Mouse (Mus musculus): ENCODE measurements around the gene Zswim1.
A peak's percentile ranks its signal among the peaks of the same experiment; 100 is the strongest.
"Not testable (repeated sequence)": the region's sequence is repeated elsewhere in the genome, so short reads cannot be mapped to it uniquely, and the experiment has no call there.

Zswim1 gene

DNA sequence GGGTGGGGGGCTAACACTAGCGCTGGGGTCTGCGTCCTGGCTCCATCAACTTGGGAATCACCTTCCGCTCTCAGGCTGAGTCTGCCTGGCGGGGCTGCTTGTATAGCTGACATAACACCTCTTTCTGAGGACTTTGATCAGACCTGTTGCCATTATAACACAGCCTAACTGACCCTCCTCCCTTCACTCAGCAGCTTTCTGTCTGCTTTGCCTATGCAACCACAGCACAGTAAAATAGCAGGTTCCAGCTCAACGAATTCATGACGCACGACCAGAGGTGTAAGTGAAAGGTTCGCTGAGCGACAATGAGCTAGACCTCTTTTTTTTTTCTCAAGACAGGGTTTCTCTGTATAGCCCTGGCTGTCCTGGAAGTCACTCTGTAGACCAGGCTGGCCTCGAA, 8.5 kb downstream of the Zswim1 start:
- DNase-seq, result no peak

- peak; percentile 21 for DNase-seq
Observed at GRCm38 (mm10) chr2:164832032-164832747, 9.7 kb downstream of the Zswim1 start.

GRCm38 (mm10) chr2:164832748-164833301, 10.3 kb downstream of the Zswim1 start, which contains the start of gene Ctsa:
TSS of gene Ctsa (plus strand) at chr2:164832873.
- DNase-seq, result peak; percentile 78

- DNase-seq, result peak; percentile 90
Observed at GRCm38 (mm10) chr2:164833314-164833959, 11.0 kb downstream of the Zswim1 start, which contains the start of gene Neurl2. TSS of gene Neurl2 (minus strand) at chr2:164833456.

GRCm38 (mm10) chr2:164834531-164834930, 12.0 kb downstream of the Zswim1 start:
- DNase-seq, result no peak

- DNase-seq, result no peak
Observed at GRCm38 (mm10) chr2:164835164-164835563, 12.7 kb downstream of the Zswim1 start.

DNA sequence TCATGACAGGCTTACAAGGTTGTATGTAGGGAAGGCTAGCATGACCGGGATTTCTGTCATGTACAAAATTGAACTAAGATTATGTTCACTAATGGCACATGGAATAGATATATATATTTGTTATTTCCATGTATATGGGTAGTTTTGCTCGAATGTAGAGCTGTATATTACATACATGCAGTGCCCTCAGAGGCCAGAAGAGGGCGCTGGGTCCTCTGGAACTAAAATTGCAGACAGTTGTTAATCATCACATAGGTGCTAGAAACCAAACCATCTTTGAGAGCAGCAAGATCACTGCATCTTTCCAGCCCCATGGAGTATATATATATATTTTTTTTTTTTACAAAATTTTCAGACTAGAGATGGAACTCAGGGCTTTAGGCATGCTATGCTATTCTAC, 23.3 kb downstream of the Zswim1 start:
- DNase-seq, result no peak

- DNase-seq, result no peak
Observed at GRCm38 (mm10) chr2:164850061-164850460, 27.6 kb downstream of the Zswim1 start.

DNA sequence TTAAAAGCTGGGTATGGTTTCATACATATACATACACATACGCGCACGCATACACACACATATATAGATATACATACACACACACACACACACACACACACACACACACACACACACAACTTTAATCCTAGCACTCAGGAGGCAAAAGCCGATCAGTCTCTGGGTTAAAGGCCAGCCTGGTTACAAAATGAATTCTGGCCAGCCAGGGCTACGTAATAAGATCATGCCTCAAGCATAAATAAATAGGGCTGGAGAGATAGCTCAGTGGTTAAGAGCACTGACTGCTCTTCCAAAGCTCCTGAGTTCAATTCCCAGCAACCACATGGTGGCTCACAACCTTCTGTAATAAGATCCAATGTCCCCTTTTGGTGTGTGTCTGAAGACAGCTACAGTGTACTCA, 33.1 kb downstream of the Zswim1 start:
- DNase-seq, result not testable (repeated sequence)

- no peak for DNase-seq
Observed at GRCm38 (mm10) chr2:164856309-164857100, 34.0 kb downstream of the Zswim1 start.

DNA sequence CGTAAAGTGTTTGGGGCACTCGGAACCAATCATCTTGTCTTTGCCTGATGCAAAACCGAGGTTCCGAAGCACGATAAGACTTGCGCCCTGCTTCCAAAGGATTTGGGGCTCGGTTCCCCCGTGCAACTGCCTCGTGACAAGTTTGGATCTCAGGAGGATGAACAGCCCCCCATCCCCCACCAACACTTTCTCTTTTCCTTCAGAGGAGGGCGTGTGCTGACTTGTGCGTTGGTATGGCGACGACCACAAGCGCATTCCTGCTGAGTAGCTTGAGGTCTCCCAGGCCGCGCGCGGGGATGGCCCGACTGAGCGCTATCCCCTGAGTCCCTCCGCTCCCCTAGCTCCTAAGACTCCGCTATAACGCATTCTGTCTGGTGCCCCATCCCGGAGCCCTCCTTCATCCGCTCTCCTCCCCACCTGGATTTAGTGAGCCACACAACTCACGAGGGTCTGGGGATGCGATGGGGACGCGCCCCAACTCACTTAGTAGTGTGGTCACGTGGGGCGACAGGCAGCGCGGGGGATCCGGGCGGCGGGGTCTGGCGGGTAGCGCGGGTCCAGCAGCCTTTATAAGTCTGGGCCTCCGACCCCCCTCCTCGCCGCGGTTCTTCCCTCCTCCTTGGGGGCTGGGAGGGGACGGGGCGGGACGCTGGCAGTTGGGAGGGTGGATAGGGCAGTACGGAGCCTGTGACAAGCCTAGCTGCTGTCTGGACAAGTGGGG, 34.8 kb downstream of the Zswim1 start, which contains the start of gene Pltp:
Gene Pltp, minus strand, starts transcription at position 611 of the 721 bp plus-strand sequence.
- peak; percentile 34 for DNase-seq

DNA sequence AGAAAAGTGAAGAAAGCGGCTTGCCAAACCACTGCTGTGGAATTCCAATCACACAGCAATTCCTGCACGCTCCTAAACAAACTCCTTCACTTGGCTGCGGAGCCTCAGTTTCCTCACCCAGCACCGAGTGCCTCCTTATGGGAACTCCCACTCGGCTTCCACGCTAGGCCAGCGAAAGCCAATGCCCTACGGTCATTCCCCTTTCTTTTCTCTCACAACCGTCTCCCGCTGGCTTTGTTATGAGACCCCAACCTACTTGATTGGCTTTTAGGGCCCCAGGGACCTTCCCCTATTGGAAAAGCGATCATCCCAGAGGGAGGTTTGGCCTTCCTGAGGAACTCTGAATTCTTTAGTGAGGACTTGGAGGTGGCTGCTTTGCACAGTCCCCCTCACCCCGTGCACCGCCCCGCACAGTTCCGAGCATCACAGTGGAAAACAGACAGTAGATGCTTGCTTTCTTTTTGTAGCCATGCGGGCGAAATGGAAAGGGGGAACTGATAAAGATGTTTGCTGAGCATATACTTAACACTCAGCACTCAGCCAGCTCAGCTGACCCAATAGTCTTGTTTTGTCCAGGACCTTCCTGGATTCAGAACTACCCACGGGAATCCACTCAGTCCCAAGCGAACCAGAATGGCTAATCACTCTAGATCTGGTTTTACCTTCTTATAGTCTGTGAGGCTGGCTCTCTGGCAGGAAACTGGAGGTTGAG, 35.5 kb downstream of the Zswim1 start:
- DNase-seq, result no peak

DNA sequence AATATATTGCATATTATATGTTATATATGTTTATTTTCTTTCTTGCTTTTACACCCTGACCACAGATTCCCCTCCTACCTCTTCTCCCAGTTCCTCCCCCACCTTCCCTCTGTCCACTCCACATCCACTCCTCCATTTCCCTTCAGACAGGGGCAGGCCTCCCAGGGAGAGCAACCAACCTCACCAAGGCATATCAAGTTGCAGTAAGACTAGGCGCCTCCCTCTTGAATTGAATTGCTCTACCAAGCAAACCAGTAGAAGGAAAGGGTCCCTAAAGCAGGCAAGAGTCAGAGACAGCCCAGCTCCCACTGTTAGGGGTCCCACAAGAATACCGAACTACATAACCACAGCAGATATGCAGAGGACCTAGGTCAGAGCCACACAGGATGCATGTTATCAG, 36.7 kb downstream of the Zswim1 start:
- DNase-seq, result no peak

DNA sequence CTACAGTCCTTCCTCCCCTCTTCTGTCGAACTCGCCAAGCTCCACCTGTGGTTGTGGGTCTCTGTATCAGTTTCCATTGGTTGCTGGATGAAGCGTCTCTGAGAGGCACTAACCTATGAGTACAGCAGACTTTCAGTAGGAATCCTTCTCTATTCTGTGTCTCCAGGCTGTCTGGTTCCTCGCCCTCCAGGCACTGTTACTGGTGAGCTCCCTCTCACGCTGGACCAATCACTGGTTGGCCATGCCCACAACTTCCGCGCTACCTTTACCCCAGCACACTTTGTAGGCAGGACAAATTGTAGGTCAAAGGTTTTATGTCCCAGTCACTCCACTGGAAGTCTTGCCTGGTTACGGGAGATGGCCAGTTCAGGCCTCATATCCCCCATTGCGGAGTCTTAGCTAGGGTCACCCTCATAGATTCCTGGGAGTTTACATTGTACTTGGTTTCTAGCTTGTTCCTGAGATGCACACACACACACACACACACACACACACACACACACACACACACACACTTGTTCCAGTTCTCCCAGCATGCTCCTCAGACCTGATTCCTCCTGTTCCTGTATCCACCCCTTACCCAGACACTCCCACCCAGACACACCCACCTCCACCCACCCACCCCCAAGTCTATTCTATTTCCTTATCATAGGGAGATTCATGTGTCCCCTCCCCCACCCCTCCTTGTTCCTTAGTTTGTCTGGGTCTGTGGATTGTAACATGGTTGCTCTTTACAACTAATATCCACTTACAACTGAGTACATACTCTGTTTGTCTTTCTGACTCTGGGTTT, 37.4 kb downstream of the Zswim1 start:
- no peak for DNase-seq

DNA sequence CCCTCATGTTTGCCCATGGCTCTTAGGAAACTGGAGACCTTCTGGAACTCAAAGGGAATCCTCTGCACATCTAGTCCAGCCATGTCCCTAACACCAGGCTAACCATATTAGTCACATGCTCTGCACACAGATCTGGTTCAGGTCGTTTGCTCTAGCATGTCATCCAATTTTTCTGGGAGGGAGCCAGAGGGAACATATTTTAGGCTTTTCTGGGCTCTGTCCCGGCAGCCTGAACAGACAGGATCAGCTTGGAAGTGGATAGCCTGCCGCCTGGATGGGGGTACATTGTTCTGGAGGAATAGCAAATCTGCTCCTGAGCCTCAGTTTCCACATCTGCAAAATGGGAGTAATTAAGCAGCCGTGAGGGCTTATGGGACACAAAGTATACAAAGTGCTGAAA, 38.6 kb downstream of the Zswim1 start:
- no peak for DNase-seq

- DNase-seq, result no peak
Observed at GRCm38 (mm10) chr2:164862179-164862861, 39.8 kb downstream of the Zswim1 start.

GRCm38 (mm10) chr2:164863411-164863810, 40.9 kb downstream of the Zswim1 start:
- not testable (repeated sequence) for DNase-seq

- no peak for DNase-seq
Observed at GRCm38 (mm10) chr2:164864593-164864992, 42.1 kb downstream of the Zswim1 start.

- no peak for DNase-seq
Observed at GRCm38 (mm10) chr2:164866741-164867551, 44.5 kb downstream of the Zswim1 start.
